Mouse (Mus musculus) heart, postnatal 14 days (tissue): Measurements from ENCODE around the gene Khdc4. TPM values are rescaled to one million over a fixed set of nuclear protein-coding genes. Genes with fewer than 3 reads are reported as not detected.

ENCODE experiments used
- DNase-seq, 2 experiments: peaks; one replicate each; pipeline ENCODE4 v3.0.0; 2021 to 2022
- intact Hi-C: fragments of 180-260 bp; cut with DNase I; formaldehyde crosslinking; loops from one replicate; pipeline ENCODE4 v1.15.1; 2025
- total RNA-seq, 2 experiments: library from RNA; stranded (reverse); gene quantifications; 2 replicates each; pipeline ENCODE4 v1.2.3; 2021

Gene Khdc4
- total RNA-seq, 2 experiments from 2014 or later: 36.9 to 40.5 TPM

DNA sequence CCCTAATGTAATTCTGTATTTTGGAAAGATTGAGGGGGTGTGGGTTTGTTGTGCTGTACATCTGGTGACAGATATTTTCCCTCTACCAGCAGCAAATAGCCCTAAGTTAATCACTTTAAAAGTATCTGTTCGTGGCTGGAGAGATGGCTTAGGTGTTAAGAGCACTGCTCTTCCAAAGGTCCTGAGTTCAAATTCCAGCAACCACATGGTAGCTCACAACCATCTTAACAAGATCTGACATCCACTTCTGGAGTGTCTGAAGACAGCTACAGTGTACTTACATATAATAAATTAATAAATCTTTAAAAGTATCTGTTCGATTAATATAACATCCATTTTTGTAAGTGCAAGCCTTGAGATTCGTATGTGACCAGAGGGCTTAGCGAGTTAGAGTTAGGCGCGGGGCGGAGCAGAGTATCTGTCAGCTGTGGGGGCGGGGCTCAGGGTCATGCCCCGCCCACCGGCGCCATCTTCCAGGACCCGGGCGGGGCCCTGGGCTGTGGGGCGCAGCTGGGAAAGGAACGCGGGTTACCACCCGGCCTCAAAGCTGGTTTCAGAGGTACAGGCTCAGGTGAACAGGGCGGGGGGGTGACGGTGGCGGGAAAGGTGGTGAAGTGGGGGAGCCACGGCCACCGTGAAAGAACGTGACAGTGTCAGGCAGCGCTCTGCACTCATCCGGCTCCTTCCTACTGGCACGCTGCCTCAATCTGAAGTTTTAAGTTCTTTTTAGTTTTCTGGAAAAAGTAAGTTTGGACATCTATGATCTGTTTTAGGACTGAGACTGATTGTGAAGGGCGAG is 31.0 kb downstream of the Khdc4 start, which contains the start of gene Rit1:
TSS of gene Rit1 (plus strand) at position 440 of the 799 bp plus-strand sequence.
- intact Hi-C loops: loop anchor here (2.0 kb wide), 1 partner anchor 30 kb away; no protein-coding TSS in a partner anchor
- DNase-seq: peak; percentile 91 to 93

DNA sequence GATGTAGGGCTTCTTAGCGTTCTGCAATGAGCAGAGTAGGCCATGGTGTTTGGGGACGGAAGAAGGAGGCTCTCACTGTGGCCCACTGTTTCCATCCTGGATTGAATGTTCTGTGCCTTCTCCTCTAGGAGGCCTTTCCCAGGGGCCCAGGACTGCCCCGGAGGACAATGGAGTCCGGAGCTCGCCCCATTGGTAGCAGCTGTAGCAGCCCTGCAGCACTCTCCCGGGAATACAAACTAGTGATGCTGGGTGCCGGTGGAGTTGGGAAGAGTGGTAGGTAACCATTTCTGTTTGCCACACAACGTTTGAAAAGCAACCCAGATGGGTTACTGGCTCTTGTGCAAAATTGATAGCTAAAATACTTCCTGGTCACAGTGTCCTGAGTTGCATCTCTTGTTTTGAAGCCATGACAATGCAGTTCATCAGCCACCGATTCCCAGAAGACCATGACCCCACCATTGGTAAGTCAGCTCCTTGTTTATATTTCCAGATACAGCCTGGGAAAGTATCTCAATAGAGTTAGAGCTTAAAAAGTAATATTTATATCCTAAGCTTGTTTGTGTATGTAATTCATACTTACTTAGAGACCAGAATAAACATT is 31.7 kb downstream of the Khdc4 start:
- peak; percentile 39 to 45 for DNase-seq
- intact Hi-C loops: loop anchor here (2.0 kb wide), 1 partner anchor 30 kb away; no protein-coding TSS in a partner anchor

DNA sequence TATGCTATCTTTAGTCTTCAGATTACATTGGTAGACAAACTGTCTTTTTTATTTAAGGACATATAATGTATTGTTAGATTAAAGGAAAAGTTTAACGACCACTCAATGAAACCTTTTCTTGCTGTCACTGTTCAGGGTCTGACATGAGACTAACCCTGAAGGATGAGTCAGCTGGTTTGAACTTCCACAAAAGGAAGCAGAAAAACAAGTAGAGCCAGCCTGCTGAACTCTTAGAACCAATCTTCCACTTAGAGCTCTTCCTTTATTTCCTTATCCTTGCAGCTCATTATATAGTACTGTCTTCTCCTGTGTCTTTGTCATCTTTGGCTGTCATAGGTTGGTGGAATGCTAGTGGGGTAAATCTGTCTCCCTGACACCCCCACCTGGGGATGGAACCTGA is 32.2 kb downstream of the Khdc4 start:
- DNase-seq: no peak

DNA sequence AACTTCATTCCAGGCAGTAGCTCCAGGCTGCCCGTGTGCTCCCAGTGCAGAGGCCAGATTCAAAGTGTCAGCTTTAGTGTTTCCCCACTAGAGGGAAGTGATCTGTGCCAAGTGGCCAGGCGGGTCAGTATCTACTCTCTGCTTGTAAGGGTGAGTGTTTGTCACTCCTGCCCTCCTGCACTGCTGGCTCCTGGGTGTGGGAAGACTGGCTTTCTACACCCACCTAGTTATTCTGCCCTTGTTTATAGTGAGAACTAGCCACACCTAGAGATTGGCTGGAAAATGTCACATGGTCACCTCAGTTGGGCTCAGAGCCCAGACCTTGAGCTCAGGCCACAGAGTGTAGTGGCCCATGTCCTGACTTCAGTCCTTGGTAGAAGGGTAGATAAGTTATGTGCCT is 33.5 kb downstream of the Khdc4 start:
- DNase-seq: peak; percentile 52 to 70
- intact Hi-C loops: no loop called here

More for the DNA sequence above, 32.2 kb downstream of the Khdc4 start:
- intact Hi-C loops: loop anchor here (2.0 kb wide), 1 partner anchor 31 kb away; no protein-coding TSS in a partner anchor

DNA sequence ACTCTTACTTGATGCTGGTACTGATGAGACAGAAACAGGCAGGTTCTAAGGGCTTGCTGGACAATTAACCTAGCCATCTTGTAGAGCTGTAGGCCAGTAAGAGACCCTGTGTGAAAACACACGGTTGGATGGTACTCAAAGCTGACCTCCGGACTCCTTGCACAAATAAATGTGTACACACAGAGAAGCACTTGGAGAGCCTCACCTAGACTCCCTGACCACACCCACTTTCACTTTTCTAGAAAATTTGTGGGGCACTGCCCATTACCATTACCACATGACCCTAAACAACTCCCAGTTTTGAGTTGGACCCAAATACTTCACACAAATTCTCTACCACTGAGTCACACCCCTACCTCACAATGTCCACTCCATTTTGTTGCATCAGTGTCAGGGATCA is 51.0 kb downstream of the Khdc4 start:
- no peak for DNase-seq
- intact Hi-C loops: loop anchor here (5.0 kb wide), 2 partner anchors 59 to 144 kb away; no protein-coding TSS in a partner anchor

DNA sequence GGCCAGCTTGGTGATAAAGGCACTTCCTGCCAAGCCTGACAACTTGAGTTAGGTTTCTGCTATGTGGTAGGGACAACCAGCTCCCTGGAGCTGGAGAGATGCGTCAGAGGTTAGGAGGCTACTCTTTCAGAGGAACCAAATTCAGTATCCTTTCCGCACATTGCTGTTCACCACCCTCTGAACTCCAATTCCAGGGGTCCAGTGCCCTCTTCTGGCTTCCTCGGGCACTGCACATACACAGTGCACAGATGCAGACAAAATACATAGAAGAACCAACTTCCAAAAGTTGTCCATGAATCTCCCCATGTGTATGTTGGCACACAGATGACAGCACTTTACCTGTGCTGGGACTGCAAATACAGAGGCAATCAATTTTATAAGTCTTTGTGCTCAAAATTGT is 53.0 kb downstream of the Khdc4 start:
- intact Hi-C loops: loop anchor here (5.0 kb wide), 2 partner anchors 61 to 146 kb away; no protein-coding TSS in a partner anchor
- DNase-seq: peak; percentile 69 to 86

DNA sequence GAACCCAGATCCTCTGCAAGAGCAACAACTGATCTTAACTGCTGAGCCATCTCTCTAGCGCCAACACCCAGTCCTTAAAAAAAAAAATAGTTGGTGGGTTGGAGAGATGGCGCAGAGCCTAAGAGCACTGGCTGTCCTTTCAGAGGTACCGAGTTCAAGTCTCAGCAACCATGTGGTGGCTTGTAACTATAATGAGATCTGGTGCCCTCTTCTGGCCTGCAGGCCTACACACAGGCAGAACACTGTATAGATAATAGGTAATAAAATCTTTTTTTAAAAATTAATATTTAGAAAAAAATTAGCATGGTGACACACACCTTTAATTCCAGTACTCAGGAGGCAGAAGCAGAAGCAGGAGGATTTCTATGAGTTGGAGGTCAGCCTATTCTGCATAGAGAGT is 54.5 kb downstream of the Khdc4 start:
- DNase-seq: no peak
- intact Hi-C loops: no loop called here

DNA sequence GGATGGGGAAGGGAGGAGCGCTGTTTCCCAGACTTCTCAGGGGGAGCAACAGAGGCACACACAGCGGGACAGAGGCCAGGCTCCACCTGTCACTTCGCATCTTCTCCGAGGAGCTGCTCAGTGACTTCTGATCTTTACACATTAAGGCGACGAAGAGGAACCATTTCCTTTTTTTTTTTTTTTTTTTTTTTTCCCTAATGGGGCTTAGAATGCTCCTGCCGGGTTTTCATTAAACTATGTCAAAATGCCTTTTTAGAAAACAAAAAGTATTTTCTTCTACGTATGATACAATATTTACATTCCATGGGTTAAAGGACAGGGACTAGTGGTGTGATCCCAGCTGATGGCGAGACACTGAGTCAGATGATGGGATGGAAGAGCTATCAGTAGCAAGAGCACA is 59.9 kb downstream of the Khdc4 start:
- DNase-seq: no peak
- intact Hi-C loops: no loop called here

DNA sequence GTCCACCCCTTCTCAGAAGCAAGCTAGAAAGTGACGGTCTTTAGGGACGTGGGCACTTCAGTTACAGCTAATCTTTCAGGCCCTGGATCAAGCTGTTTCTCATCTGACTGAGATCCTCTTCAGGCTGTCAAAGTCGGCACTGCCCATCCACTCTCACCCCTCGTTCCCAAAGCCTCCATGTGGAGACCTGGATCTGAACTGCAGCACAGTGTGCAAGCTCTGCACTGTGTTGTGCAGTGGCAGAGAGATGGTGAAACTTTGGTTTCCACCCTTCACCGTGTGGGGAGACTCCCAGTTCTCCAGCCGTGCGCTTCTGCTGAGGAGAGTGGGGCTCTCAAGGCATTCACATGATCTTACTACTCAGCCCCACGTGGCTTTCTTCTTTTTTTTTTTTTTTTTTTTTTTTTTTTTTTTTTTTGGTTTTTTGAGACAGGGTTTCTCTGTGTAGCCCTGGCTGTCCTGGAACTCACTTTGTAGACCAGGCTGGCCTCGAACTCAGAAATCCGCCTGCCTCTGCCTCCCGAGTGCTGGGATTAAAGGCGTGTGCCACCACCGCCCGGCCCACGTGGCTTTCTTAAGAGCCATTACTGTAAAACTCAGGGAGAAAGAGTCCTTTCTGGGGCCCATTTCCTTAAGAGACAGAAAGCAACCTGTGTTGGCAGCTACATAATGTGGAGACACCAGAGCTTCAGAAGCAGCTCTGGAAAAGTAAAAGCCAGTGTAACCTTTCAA is 60.7 kb downstream of the Khdc4 start:
- intact Hi-C loops: no loop called here
- no peak for DNase-seq

DNA sequence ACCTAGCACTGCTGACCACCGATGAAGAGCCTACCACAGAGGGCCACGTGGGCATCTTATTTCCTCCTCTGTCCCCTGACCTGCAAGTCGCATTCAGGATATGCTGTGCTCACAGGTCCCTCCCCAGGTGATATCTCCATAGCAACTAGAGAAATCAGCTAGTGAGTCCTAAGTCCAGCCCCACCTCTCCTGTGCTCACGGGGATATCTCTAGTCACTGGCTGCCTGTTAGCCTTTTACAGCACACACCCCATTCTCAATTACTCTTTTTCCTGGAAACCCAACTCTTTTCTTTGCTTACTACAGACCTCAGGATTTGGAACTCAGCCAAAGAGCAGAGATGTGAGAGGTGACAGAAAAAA is 61.2 kb downstream of the Khdc4 start:
- intact Hi-C loops: no loop called here
- DNase-seq: no peak

DNA sequence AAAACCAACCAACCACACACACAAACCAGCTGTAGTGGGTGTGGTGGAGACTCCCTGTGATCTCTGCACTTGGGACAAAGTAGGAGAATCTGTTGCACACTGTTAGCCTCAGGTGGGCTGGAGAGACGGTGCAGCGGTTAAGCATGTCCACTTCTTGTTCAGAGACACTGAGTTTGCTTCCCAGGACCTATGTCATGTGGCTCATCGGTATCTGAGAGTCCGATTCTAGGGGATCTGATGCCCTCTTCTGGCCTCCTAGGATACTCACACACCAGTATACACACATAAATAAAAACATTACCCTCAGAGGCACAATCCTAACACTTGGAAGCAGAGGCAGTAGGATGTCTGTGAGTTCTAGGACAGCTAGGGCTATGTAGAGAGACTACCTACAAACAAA is 68.7 kb downstream of the Khdc4 start:
- no peak for DNase-seq
- intact Hi-C loops: no loop called here

DNA sequence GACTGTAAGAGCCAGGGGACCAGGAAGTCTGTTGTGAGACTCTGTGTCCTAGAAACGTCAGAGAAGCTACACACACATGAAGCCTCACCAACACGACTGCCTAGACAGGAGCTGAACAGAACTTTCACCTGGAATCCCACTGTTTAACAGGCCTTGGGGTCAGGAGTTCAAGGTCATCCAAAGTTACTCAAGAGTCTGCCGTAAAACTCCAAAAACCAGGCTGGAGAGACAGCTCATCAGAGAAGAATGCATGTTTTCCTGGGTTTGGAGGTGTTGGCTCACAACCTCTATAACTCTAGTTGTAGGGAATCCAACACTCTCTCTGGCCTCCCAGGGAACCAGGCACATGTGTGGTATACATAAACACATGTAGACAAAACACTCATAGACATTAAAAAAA is 69.9 kb downstream of the Khdc4 start:
- intact Hi-C loops: no loop called here

DNA sequence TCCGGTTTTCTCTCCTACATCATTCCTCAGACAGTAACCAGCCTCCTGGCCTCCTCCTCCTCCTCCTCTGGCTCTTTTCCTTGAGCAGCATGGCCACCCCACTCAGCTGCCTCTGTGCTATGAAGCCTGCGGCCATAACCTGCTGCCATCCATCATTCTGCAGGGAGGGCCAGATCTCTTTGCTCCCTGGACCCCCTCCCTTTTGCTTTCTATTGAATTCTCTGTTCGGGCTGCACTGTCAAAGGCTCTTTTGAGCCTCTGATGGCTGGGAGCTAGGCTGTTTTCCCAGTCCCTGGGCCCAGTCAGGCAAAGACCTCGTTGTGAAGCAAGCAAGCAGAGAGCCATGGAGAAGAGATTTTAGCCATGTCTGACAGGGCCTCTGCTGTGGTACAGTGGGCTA is 70.7 kb downstream of the Khdc4 start:
- intact Hi-C loops: no loop called here
- no peak for DNase-seq

More for the DNA sequence above, 69.9 kb downstream of the Khdc4 start:
- no peak for DNase-seq

DNA sequence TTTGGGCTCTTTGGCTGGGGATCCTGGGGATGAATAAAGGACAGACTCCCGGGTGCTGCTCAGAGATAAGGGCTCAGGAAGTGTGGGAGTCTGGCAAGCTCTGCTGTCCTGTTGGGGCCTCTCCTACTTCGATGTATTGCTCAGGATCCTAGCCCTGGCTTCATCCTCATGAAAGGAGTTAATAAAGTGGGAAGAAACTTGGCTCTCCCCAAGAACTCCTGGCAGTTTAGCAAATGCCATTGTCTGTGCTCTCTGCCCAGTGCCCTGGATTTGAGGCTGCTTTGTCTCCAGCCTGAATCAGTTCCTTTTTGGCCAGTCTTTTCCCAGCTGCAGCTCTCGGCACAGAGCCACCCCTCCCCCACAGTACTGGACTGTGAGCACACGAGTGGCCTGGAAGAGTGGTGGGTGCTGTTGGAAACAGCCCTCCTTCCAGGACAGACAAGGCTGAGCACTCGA is 72.5 kb downstream of the Khdc4 start:
- DNase-seq: peak; percentile 81 to 89
- intact Hi-C loops: no loop called here

DNA sequence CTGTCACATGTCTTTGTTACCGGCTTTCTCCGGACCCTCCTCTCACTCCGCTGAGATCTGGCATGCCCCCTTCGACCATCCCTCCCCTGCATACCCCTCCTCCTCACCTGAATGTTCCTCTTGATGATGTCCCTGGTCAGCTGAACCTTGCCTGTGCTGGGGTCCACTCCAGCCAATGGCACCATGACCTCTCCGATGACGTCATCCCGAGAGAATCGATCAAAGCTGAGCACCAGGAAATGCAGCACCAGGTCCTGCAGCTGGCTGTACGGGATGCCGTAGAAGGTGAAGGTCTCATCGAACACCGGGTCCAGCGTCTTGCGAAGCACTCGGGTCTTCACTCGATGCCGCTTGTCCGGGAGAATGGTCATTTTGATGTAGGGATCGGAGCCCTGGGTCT is 76.0 kb downstream of the Khdc4 start:
- no peak for DNase-seq
- intact Hi-C loops: no loop called here

DNA sequence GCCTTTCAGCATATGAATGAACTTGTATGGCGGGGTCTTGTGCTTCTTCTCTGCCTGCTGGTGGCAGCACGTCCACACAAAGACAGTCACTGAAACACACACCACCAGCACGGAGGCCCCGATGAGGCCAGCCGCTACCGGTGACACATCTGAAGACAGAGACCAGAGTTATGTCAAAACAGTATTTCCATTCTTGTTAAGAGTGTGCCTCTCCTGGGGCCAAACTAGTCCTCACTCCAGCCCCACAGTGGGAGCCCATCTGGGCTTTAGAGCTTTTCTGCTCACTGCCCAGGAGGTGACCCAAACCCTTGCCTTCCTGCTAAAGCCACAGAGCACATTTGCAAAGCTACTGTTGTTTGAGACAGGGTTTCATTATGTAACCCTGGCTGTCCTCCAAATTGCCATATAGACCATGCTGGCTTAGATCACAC is 76.8 kb downstream of the Khdc4 start:
- intact Hi-C loops: no loop called here
- DNase-seq: no peak

Other genes starting within 250 kb of the Khdc4 start
- 1 to 10 TPM; 2.3 to 2.6 TPM for gene Sema4a, start 224.6 kb upstream of the Khdc4 start, total RNA-seq
- 100 to 1,000 TPM; 128 TPM for gene Lmna, start 175.8 kb upstream of the Khdc4 start, total RNA-seq
- gene Mex3a, start 153.4 kb upstream of the Khdc4 start, total RNA-seq: 1 to 10 TPM in 1 of 2 experiments, under 1 TPM in 1; 0.81 to 2.0 TPM
- gene Rab25, start 137.5 kb upstream of the Khdc4 start, total RNA-seq: under 1 TPM in 1 of 2 experiments, not detected in 1; 0.33 TPM
- gene Lamtor2, start 132.7 kb upstream of the Khdc4 start, total RNA-seq: 10 to 100 TPM; 77.7 TPM
- 10 to 100 TPM; 55.4 to 60.0 TPM for gene Ubqln4, start 132.0 kb upstream of the Khdc4 start, total RNA-seq
- 100 to 1,000 TPM in 1 of 2 experiments, 10 to 100 TPM in 1; 95.9 to 108 TPM for gene Ssr2, start 109.9 kb upstream of the Khdc4 start, total RNA-seq
- gene Arhgef2, start 79.8 kb upstream of the Khdc4 start, total RNA-seq: 10 to 100 TPM; 71.1 to 71.5 TPM
- gene Rxfp4, start 32.7 kb upstream of the Khdc4 start, total RNA-seq: not detected
- 10 to 100 TPM; 59.5 to 73.4 TPM for gene Rit1, start 31.0 kb downstream of the Khdc4 start, total RNA-seq
- gene Syt11, start 89.4 kb downstream of the Khdc4 start, total RNA-seq: 1 to 10 TPM; 4.3 to 5.0 TPM
- 10 to 100 TPM; 26.4 to 28.4 TPM for gene Gon4l, start 149.4 kb downstream of the Khdc4 start, total RNA-seq
- gene Msto1, start 228.2 kb downstream of the Khdc4 start, total RNA-seq: 10 to 100 TPM; 14.9 TPM